Mouse (Mus musculus): Measurements from ENCODE around the gene Pcca.

DNA sequence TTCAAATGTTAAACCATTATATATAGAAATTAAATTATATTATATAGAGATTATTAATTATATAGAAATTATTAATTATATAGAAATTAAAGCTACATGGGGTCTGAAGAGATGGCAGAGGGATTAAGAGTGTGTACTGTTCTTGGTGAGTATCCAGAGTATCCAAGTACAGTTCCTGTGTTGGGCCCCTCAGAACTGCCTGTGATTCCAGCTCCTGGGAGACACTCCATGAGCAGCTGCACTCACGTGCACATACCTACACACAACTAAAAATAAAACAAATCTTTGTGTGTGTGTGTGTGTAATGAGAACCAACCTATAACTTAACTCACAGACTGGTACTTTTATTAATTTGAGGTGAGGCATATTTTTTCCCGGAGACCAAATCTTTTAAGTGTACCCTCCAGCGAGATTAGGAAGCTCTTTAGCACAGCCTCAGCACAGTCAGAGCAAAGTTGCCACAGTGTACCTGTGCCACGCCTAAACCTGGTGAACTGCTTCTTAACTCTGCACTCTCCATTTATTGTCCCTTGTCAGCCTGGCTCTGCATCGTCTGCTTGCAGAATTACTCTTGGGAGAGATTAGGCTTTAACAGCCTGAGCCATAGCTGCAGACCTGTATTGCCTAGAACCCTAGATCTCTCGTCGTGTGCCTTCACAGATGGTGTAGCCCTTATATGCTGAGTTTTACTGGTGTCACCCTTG lies 301.5 kb downstream of the Pcca start:
- no peak for TF ChIP-seq POLR2A (IDR thresholded peaks at IDR 0.05; ENCODE audit: insufficient read length, low read depth)
- no peak for TF ChIP-seq POLR2AphosphoS2 (IDR thresholded peaks at IDR 0.05; ENCODE audit: insufficient read length, low read depth)
- no peak for TF ChIP-seq USF1 (IDR thresholded peaks at IDR 0.05; ENCODE audit: low read depth)

All from myocyte (in vitro differentiated cells).